Mouse (Mus musculus) retina, postnatal 7 days (tissue): ENCODE measurements around the gene Pcdh15.

Source experiments
- DNase-seq: peaks from one replicate; pipeline ENCODE4 v3.0.0-alpha.2; 2012; ENCODE audit warnings: low read depth, low spot score

Gene Pcdh15

DNA sequence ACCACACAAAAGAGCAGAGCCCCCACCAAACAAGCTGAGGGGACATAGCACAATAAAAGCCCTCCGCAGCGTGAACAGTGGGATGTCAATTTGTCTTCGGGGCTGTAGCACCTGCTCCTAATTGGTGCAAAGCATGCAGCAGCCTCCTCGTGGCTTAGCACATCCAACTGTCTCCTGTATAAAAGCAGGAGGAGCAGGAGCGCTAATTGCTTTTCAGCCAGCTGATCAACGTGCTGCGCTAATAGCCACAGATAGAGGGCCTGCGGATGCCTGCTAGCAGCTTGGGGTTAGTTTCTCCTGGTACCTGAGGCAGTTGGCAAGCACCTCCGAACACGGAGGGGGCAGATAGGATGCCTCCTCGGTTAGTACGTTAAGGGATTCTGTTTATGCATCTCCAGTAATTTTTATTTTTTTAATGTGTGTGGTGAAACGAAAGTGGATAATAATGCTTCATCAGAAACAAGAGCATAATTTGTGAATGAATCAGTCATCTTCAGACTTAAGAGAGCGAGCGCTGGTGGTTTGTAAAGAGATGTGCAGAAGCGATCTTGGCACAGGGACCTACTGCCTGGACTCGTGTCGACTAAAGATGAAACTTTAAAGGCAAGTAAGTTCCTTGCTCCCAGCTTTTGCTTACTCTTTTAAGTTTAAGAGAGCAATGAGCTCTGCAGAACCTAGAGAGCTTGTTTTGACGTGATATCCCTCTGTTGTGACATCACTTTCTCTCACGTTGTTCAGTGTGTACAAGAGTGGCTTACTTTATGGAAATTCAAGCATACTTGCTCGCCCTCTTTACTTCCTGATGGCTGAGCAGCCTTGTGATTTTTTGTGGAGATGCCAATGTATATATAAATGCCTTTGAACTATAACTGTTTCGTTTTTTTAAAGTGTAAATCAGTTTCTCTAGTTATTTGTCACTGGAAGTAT lies 722.8 kb downstream of the Pcdh15 start:
- DNase-seq, result peak; percentile 38

GRCm38 (mm10) chr10:73823214-73823613 lies 724.1 kb downstream of the Pcdh15 start:
- no peak for DNase-seq

DNA sequence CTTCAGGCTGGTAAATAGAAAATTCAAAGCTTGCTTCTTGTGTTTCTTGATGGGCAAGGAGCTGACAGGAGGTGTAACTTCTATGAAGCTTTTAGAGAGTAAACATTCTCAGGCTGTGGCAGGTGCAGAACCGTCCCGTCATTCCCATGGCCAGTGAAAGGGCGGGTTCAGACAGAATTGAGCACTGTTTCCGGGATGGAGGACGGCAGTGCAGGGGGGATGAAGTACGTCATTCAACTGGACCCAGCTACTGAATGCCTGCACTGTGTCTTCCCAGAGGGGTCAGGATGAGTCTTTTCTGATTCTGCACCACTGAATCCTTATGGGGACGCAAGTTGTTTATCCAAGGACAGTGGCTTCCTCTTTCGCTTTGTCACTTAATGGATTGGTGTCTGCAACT lies 727.2 kb downstream of the Pcdh15 start:
- no peak for DNase-seq

DNA sequence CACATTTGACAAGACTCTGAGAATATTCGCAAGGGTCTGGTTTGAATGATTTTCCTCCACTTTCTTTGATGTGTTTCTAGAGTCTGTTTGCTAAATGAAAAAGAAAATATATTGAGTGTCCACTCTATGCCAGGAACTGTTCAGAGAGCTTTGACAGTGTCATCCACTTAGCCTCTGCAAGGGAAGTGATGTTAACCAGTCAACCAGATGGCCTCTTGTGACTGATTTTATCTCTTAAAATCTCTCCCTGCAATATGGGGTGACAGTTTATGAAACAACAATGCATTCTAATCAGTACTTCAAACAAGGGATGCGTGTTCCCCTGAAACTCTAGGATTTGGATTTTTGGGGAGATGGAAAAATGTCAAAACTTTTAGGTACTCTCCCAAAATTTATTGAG lies 729.6 kb downstream of the Pcdh15 start:
- no peak for DNase-seq

- DNase-seq, result no peak
Measured at GRCm38 (mm10) chr10:73844998-73845397, 745.9 kb downstream of the Pcdh15 start.

DNA sequence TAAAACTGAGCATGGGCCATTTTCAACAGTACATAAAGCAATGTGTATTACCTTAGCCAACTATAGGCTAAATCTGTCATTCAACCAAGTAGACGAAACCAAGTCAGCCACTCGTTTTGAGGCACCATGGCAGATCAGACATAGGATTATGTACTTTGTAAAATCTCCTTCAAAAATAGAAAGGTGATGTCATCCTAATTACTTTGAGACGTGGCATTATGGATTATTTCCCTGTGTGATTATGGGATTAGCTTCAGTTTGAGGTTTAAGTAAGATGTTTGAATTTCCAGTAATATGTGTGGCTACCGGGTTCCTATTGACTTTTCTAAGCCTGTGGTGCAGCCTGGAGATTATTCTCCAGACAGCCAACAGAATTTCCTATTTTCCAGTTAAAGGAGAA lies 763.0 kb downstream of the Pcdh15 start:
- peak; percentile 70 for DNase-seq

GRCm38 (mm10) chr10:73878055-73878728 lies 779.0 kb downstream of the Pcdh15 start:
- no peak for DNase-seq

- no peak for DNase-seq
Measured at GRCm38 (mm10) chr10:73878729-73879067, 779.6 kb downstream of the Pcdh15 start.

DNA sequence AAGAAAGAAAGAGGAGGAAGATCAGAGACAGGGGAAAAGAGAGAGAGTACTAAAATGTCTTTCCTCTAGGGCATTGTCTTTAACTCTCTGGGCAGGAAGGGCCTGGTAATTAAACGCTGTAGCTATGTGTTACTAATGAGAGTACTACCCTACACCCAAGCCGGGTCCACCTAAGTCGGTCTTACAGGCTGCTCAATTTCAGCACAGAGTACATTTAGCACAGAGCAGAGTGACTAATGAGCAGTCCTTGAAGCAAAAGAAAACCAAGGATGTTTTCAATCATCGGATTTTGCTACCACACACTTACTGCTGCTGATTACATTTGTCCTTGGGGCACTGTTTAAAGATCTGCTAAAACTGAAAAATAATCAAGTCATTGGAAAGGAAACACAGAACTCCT lies 788.6 kb downstream of the Pcdh15 start:
- no peak for DNase-seq

DNA sequence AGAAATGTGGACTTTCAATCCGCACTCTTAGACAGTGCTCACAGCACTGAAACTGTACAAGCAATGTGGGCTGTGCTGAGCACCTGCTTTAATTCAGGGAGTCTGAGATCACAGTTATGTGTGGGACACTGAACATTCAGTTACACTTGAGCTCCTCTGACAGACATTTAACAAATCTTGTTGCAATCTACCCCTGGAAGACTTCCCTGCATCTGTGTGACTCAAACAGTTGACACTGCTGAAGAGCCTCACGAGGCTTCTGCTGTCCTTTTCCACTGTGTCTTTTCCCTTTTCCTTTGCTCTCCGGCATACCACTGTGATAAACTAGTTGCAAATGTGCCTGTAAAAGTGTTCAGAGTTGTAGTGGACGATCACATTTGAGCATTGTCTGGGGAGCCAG lies 793.1 kb downstream of the Pcdh15 start:
- DNase-seq, result no peak

DNA sequence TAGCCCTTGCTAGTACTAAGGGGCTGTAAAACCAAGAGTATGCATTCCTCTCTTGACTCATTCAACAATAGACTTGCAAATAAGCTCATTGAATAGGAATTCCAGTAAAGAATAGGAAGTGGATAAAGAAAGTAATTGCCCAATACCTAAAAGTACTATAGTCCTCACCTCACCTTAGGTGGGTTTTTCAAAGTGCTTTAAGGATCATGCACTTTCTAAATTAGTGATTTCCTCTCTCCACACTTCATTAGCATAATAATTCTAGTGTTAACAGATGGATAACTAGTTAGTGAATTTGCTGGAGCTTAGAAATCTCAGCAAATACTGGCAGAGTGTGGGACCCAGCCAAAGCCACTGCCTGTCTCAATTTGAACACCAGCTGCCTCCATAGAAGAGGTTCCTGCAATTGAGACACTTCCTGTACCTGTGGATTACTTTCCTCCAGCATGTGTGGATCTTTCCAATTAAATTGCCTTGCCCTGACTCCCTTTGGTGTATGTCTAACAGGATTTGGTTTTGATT lies 797.0 kb downstream of the Pcdh15 start:
- no peak for DNase-seq

DNA sequence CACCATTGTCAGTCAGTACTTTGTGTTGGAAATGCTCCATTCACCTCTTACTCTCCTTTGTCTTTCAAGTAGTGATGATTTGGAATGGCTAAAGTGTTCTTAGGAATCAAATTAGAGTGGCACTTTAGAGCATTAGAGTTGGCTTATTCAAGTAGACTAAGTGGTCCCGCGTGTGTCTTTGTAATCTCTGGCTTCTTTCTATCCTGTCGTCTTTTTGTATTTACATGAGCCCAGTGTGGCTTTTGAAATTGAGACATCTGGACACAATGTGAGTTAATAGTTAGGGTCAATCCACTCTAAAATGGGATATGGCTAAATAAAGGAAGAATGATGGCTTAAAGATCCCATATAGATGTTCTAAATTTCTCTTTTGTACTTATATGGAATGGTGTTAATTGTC lies 800.0 kb downstream of the Pcdh15 start:
- no peak for DNase-seq

- DNase-seq, result no peak
Measured at GRCm38 (mm10) chr10:73907626-73908025, 808.5 kb downstream of the Pcdh15 start.

GRCm38 (mm10) chr10:73908568-73908967 lies 809.4 kb downstream of the Pcdh15 start:
- DNase-seq, result no peak

- DNase-seq, result no peak
Measured at GRCm38 (mm10) chr10:73915170-73915569, 816.0 kb downstream of the Pcdh15 start.

DNA sequence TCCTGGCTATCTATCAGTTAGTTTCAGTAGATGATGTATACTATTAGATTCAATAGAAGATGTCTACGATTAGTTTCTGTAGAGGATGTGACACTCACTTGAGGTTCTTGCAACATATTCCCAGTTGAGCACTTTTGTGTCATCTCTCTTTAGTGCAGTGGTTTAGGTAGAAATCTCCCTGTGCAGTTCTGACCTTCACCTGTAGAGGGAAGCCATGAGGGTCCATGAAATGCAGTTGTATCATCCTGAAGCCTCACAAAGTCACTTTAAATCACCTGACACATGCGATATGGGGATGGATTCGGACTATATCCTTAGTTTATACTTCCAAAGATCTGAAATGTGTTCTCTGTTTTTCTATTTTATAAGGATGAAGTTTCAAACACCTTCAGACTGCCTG lies 822.4 kb downstream of the Pcdh15 start:
- no peak for DNase-seq

- no peak for DNase-seq
Measured at GRCm38 (mm10) chr10:73928672-73929071, 829.5 kb downstream of the Pcdh15 start.

- DNase-seq, result no peak
Measured at GRCm38 (mm10) chr10:73929718-73930117, 830.6 kb downstream of the Pcdh15 start.

DNA sequence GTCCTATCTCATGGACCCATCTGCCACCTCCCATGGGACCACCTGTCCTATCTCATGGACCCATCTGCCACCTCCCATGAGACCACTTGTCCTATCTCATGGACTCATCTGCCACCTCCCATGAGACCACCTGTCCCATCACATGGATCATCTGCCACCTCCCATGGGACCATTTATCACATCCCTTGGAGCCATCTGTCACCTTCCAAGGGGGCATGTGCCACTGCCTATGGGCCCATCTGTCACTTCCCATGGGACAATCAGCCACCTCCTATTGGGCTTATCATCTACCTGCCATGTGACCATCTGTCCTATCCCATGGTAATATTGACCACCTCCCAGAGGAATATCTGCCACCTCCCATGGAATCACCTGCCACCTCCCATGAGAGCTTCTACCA lies 832.0 kb downstream of the Pcdh15 start:
- no peak for DNase-seq

DNA sequence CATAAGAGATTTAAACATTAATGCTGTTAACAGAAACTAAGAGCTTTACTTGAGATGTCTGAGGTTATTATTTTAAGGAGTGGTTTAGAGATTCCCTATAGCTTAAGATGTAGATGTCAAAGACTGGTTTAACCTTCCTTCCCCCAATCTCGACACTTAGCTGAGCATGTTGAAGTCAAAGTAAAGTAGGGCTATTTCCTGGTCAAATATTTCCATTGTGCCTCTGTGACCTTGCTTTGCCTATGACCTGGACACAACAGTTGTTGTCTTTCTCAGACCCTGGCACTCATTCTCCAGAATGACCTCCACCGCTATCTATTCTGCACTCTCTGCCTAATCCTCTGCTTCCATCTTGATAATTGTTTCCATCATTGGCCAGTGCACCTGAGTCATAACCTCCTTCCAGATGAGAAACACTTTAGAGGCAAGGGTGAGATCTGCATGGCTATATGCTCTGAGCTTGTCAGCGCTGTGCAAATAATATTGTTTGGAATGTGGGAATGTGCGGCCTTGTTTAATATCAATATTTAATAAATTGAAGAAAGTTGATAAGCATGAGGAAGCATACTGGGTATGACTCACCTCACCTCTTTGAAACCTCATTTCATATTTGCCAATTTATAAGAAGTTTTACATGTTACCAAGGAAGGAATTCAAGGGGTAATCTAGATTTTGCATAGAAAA lies 833.0 kb downstream of the Pcdh15 start:
- DNase-seq, result no peak

DNA sequence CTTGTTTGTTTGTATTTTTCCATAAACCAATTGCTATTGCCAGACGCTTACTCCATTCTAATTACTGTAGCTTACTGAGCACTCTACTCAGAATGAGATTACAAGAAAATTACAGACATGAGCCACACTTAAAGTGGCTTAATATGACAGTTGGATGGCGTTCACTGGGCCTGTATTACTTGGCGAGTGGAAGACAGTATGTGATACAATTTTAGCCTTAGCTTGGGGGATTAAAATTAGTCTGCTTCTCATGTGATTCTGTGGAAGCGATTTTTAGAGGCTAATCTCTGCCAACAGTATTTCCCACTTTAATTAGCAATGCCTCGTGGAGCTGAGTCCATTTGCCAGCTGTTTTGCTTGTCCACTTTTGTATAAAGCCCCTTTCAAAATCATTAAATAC lies 837.0 kb downstream of the Pcdh15 start:
- DNase-seq, result no peak

DNA sequence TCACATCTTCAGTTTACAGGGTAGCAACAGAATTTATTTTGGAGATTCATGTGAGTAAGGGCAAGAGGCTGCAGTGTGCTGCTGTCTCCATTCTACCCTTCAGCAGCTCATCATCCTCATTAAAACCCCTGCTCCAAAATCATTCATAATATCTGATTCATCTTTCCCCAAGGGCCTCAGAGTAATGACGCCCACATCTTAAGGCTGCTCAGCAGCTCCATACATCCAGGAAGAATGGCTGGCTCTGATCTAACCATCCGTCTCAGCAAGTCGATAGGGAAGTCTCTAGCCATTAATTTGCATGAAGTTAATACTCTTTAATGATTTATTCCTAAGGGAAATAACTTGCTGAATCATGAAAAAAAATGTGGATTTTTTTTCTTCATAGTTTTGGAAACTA lies 839.8 kb downstream of the Pcdh15 start:
- no peak for DNase-seq
